Mouse (Mus musculus) pancreas, adult 10 weeks (tissue): ENCODE results near the gene Rpl10a. TPM values are rescaled to one million over a fixed set of nuclear protein-coding genes. Genes with fewer than 3 reads are reported as not detected.

Source experiments
- polyA plus RNA-seq: library from polyadenylated mRNA; stranded (reverse); fragments of 350-450 nt; fragmentation: Illumina TruSeq; extraction: RNeasy Lipid Tissue Mini Kit (QIAGEN cat#74804); gene quantifications from one replicate; pipeline ENCODE4 v1.2.3, GENCODE M21; 2015; ENCODE audit warnings: low read depth, low replicate concordance; ENCODE audit not compliant: insufficient read depth

Rpl10a gene
- 539 TPM for polyA plus RNA-seq

GRCm38 (mm10) chr17:28328366-28328928 is at the start of gene Rpl10a:
Gene Rpl10a (plus strand): TSS chr17:28328471.

DNA sequence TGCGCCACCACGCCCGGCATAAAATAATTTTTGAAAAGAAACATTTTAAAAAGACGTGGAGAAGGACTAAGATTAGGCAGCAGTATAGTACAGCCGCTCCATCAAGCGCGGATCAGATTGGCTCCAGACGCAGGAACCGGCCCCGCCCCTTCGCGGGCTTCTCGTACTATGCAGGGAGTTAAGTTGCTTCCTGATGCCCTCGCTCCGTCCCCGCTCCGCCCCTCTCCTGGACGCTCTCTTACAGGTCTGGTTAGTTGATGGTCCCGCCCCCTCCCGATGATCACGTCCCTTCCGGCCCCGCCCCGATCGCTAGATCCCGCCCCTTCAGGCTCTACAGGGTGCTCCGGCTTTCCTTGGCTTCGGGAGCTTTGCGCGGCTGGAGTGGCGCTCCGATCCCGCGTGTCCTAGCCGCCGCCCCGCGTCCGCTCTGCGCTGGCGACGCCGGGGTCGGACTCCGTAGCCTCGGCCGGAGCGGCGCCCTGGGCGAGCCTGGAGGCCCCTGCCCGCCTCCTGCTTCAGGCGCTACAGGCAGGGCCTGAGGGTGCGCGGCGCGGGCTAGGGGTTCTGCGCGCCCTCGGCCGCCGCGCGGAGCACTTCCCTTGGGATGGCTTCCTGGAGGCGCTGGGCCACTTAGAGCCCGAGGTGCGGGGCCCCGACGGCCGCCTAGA is 14.9 kb upstream of the Rpl10a start, which contains the start of gene Fance:
TSS of gene Fance (plus strand) at position 308 of the 668 bp plus-strand sequence.

GRCm38 (mm10) chr17:28350466-28351352 is 22.4 kb downstream of the Rpl10a start, which contains the start of gene Tead3:
Gene Tead3 (minus strand): TSS chr17:28350817.

DNA sequence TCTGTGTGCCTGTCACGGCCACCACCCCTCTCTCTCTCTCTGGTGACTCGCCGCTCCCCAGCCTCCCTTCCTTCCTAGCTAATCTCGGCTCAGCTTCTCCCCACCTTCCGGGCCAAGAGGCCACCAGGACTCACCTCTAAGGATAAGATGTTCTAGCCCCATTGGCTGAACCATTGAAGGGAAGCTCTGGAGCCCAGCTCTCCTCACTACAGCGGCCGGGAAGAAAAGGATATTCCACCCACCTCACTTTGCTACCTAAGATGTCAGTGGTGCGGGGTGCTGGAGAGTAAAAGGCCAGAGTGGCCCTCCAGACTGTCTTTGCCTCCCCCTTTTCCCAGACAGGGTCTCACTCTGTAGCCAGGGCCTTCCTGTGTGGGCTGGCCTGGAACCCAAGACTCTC is 36.9 kb downstream of the Rpl10a start, which contains the start of gene Tulp1:
TSS of gene Tulp1 (minus strand) at position 101 of the 400 bp plus-strand sequence.

Other genes with a start within 250 kb of the Rpl10a start
- gene Tcp11, start 247.8 kb upstream of the Rpl10a start, polyA plus RNA-seq = not detected
- gene Scube3, start 186.3 kb upstream of the Rpl10a start, polyA plus RNA-seq = 1.0 TPM
- gene Zfp523, start 151.3 kb upstream of the Rpl10a start, polyA plus RNA-seq = 12.2 TPM
- gene Def6, start 120.7 kb upstream of the Rpl10a start, polyA plus RNA-seq = 3.4 TPM
- gene Ppard, start 95.8 kb upstream of the Rpl10a start, polyA plus RNA-seq = 14.6 TPM
- 12.6 TPM for gene Fance, start 15.0 kb upstream of the Rpl10a start, polyA plus RNA-seq
- 5.6 TPM for gene Tead3, start 22.3 kb downstream of the Rpl10a start, polyA plus RNA-seq
- gene Tulp1, start 36.8 kb downstream of the Rpl10a start, polyA plus RNA-seq = not detected
- gene Fkbp5, start 189.1 kb downstream of the Rpl10a start, polyA plus RNA-seq = 9.3 TPM
- gene Armc12, start 202.3 kb downstream of the Rpl10a start, polyA plus RNA-seq = not detected
- gene Clpsl2, start 220.9 kb downstream of the Rpl10a start, polyA plus RNA-seq = not detected
- 44,031 TPM for gene Clps, start 232.3 kb downstream of the Rpl10a start, polyA plus RNA-seq
- not detected for gene Lhfpl5, start 247.2 kb downstream of the Rpl10a start, polyA plus RNA-seq